Mouse (Mus musculus): Measurements from ENCODE around the gene Akp3.

DNA sequence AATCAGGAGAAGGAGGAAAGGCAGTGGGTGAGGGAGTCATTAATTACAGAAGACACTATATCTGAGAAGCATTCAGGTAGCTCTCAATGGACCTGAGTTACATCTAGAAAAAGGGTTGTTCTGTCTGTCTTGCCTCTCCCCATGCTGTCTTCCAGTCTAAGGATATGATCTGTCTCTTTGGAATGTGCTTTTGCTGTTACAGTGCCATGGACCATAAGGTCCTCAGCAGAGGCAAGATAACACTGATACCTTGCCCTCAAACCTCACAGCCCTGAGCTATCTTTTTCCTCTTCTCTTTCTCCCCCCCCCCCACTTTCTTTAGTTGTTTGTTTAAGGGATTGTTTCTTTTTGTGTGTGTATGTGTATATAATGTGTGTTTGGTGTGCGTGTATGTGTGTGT lies 10.0 kb upstream of the Akp3 start:
- TF ChIP-seq CTCF (conservative IDR thresholded peaks at IDR 0.05; ENCODE audit: insufficient read depth, insufficient read length, low read depth, low read length), result no peak
- no peak for TF ChIP-seq POLR2A (IDR thresholded peaks at IDR 0.05; ENCODE audit: low read depth, low read length)
